Mouse (Mus musculus) limb, embryonic 14.5 days (tissue): ENCODE results near the gene Mex3b. TPM values are rescaled to one million over a fixed set of nuclear protein-coding genes. Genes with fewer than 3 reads are reported as not detected.
A peak's percentile ranks its signal among the peaks of the same experiment; 100 is the strongest.

Experiments used
- ATAC-seq: fragments of 200-750 bp; cut with Nextera tagmentation; 2 replicates; pipeline ENCODE4 v1.8.0; 2017; ENCODE audit warnings: low read depth, moderate number of reproducible peaks, moderate TSS enrichment; ENCODE audit not compliant: low FRiP score
- DNase-seq: peaks from one replicate; pipeline ENCODE4 v3.0.0-alpha.2; 2015; ENCODE audit warnings: low spot score
- H3K27ac ChIP-seq: fragments of 300-500 bp; sonication (generic); replicated peaks from 2 replicates; pipeline ENCODE4 v1.5.1; 2014; ENCODE audit warnings: low read depth, mild to moderate bottlenecking, low read length, moderate library complexity, mixed read lengths
- H3K27me3 ChIP-seq: fragments of 300-500 bp; sonication (generic); 2 replicates; pipeline ENCODE4 v1.6.1; 2014; ENCODE audit warnings: low read length, mixed read lengths; ENCODE audit not compliant: control insufficient read depth, insufficient read depth
- H3K36me3 ChIP-seq: fragments of 300-500 bp; sonication (generic); 2 replicates; pipeline ENCODE4 v1.6.1; 2014; ENCODE audit warnings: mild to moderate bottlenecking, low read length, moderate library complexity, mixed read lengths; ENCODE audit not compliant: control insufficient read depth, insufficient read depth
- H3K4me1 ChIP-seq: fragments of 300-500 bp; sonication (generic); 2 replicates; pipeline ENCODE4 v1.6.1; 2014; ENCODE audit warnings: antibody characterized with exemption, low read length, mixed read lengths; ENCODE audit not compliant: control insufficient read depth, insufficient read depth
- H3K4me2 ChIP-seq: fragments of 300-500 bp; sonication (generic); replicated peaks from 2 replicates; pipeline ENCODE4 v1.6.1; 2014; ENCODE audit warnings: low read depth, mild to moderate bottlenecking, low read length, moderate library complexity; ENCODE audit not compliant: severe bottlenecking
- H3K4me3 ChIP-seq: fragments of 300-500 bp; sonication (generic); replicated peaks from 2 replicates; pipeline ENCODE4 v1.5.1; 2014; ENCODE audit warnings: low read length
- H3K9ac ChIP-seq: fragments of 300-500 bp; sonication (generic); 2 replicates; pipeline ENCODE4 v1.6.1; 2014; ENCODE audit warnings: mild to moderate bottlenecking, low read depth, low read length, moderate library complexity; ENCODE audit not compliant: severe bottlenecking
- H3K9me3 ChIP-seq: fragments of 300-500 bp; sonication (generic); 2 replicates; pipeline ENCODE4 v1.6.1; 2016; ENCODE audit warnings: low read length; ENCODE audit not compliant: control insufficient read depth
- POLR2A ChIP-seq: fragments of 200-500 bp; IDR thresholded peaks from 2 replicates; pipeline ENCODE4 v1.8.0; 2012; ENCODE audit warnings: inconsistent platforms, mild to moderate bottlenecking, moderate library complexity, borderline replicate concordance; ENCODE audit not compliant: insufficient read depth, insufficient read length; ENCODE audit errors: extremely low read depth
- WGBS: fragments of 180-500 bp; shearing (Covaris S2); extraction: QIAGEN DNeasy Blood & Tissue Kit; methylation state at CpG from one replicate; pipeline ENCODE4 v1.1.7; 2014; 5-methylcytosine and 5-hydroxymethylcytosine counted together
- polyA plus RNA-seq, 2 experiments: library from polyadenylated mRNA; depleted of rRNA in 1 of 2; stranded (reverse) in 1 of 2; unstranded in 1 of 2; fragments of >200 nt; fragmentation: Nextera tagmentation in 1 of 2; extraction: Ambion mirVana in 1 of 2; gene quantifications; 2 replicates each; pipeline versions ENCODE4 v1.2.1 to v1.2.3; 2012 to 2014

Mex3b gene
- polyA plus RNA-seq, 2 experiments = 29.8 to 83.8 TPM

DNA sequence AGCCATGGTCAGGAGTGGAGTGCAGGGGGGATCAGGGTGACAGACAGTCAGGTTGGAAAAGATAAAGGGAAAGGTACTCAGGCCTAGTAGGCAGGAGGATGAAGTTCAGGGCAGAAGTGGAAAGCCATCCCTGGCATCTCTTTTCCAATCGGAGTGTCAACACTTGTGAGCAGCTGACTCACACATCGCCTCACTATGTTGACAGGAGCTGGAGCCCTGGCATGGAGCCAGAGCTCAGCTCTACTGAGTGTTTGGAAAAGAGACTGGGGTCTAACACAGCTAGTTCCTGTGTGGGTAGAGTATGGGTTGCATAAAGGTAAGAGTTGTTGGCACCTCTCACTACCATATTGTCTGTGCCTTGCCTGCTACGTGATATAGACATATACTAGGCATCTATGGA lies 38.4 kb downstream of the Mex3b start:
- WGBS = 79% methylated on average over 3 of the region's 3 CpGs
- Histone ChIP-seq H3K9me3 (no peaks in the 10 kb centered on the region), H3K4me3 (no peak overlapping the region), H3K4me2 (no peak overlapping the region), H3K4me1 (no peaks in the 10 kb centered on the region), H3K27ac (no peak overlapping the region), H3K27me3 (no peaks in the 10 kb centered on the region), H3K9ac (no peak overlapping the region), H3K36me3 (no peaks in the 10 kb centered on the region)
- ATAC-seq = no peak
- peak; percentile 24 for DNase-seq
- no peak for TF ChIP-seq POLR2A

DNA sequence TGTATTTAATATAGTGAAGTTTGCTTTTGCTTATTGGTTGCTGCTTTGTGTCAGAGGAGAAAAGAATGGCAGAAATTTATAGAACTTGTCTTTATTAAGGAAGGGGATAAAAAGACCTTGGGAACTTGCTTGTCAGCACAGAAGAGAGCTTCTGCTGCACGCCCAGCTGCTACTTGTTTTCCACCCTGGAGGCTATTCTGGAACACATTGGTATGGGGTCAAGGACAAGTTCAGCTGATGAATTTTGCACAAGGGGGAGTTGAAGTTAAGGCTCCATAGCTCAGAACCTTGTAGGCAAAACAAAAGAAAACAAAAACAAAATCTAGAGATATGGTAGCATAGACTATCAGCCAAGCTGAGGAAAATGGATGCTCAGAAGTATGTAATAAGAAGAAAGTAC lies 39.9 kb downstream of the Mex3b start:
- H3K4me2 ChIP-seq = no peak overlapping the region
- H3K9me3 ChIP-seq = no peaks in the 10 kb centered on the region
- H3K27me3 ChIP-seq = no peaks in the 10 kb centered on the region
- no peaks in the 10 kb centered on the region for H3K36me3 ChIP-seq
- no peak overlapping the region for H3K4me3 ChIP-seq
- ATAC-seq (no peak), DNase-seq (no peak)
- peaks cover 3% of the 10 kb centered on the region; the same call in 1 of the 2 replicates for H3K4me1 ChIP-seq
- WGBS = 46% methylated on average over 1 of the region's 1 CpGs
- no peak overlapping the region for H3K9ac ChIP-seq
- no peak for TF ChIP-seq POLR2A
- no peak overlapping the region for H3K27ac ChIP-seq

GRCm38 (mm10) chr7:82910536-82911384 lies 43.6 kb downstream of the Mex3b start:
- Histone ChIP-seq H3K9ac (no peak overlapping the region), H3K4me1 (peaks cover 3% of the 10 kb centered on the region; the same call in 1 of the 2 replicates), H3K36me3 (no peaks in the 10 kb centered on the region), H3K27me3 (no peaks in the 10 kb centered on the region), H3K4me3 (no peak overlapping the region), H3K9me3 (no peaks in the 10 kb centered on the region), H3K27ac (no peak overlapping the region), H3K4me2 (no peak overlapping the region)
- TF ChIP-seq POLR2A = no peak
- WGBS = 56% methylated on average over 10 of the region's 10 CpGs
- DNase-seq (no peak), ATAC-seq (no peak)

GRCm38 (mm10) chr7:82911501-82911900 lies 44.4 kb downstream of the Mex3b start:
- WGBS = 66% methylated on average over 10 of the region's 10 CpGs
- H3K27ac ChIP-seq = no peak overlapping the region
- H3K9ac ChIP-seq = no peak overlapping the region
- H3K4me1 ChIP-seq = peaks cover 3% of the 10 kb centered on the region; the same call in 1 of the 2 replicates
- no peaks in the 10 kb centered on the region for H3K9me3 ChIP-seq
- DNase-seq = no peak
- no peaks in the 10 kb centered on the region for H3K27me3 ChIP-seq
- no peaks in the 10 kb centered on the region for H3K36me3 ChIP-seq
- H3K4me2 ChIP-seq = no peak overlapping the region
- no peak overlapping the region for H3K4me3 ChIP-seq
- no peak for TF ChIP-seq POLR2A
- no peak for ATAC-seq

DNA sequence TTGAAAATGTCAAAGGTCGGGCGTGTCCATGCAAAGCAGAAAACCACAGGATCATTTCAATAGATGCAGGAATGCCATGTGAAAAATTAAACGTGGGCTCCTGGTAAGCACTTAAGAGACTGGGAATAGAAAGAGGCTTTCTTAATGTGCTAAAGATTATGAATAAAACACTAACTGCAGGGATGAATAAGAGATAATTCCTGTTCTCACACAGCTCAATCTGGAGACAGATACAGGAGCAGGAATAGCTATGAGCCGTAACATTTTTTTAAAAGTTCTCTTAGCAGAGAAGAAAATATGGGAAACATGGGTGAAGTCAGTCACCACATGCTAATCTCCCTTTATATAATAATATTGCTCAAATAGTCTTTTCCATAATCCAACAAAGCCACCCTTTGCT lies 47.2 kb downstream of the Mex3b start:
- no peak for DNase-seq
- TF ChIP-seq POLR2A = no peak
- Histone ChIP-seq H3K27me3 (no peaks in the 10 kb centered on the region), H3K4me3 (no peak overlapping the region), H3K36me3 (no peaks in the 10 kb centered on the region), H3K9ac (no peak overlapping the region), H3K27ac (no peak overlapping the region), H3K9me3 (no peaks in the 10 kb centered on the region), H3K4me2 (no peak overlapping the region), H3K4me1 (peaks cover 3% of the 10 kb centered on the region; the same call in 1 of the 2 replicates)
- 76% methylated on average over 4 of the region's 4 CpGs for WGBS
- ATAC-seq = no peak

Other genes starting within 250 kb of the Mex3b start
- gene Saxo2, start 218.8 kb upstream of the Mex3b start, polyA plus RNA-seq (2012; rRNA removed) = 3.9 and 4.4 TPM in 2 replicates
- 7.0 and 9.1 TPM in 2 replicates for gene Saxo2, start 218.8 kb upstream of the Mex3b start, polyA plus RNA-seq (2014; fragmentation: Nextera tagmentation; extraction: Ambion mirVana)
- gene Efl1, start 218.7 kb upstream of the Mex3b start, polyA plus RNA-seq (2012; rRNA removed) = 8.4 and 10.2 TPM in 2 replicates
- 24.4 and 27.6 TPM in 2 replicates for gene Efl1, start 218.7 kb upstream of the Mex3b start, polyA plus RNA-seq (2014; fragmentation: Nextera tagmentation; extraction: Ambion mirVana)